Mouse (Mus musculus): ENCODE measurements around the gene Auh.

GRCm38 (mm10) chr13:52924457-52924856 lies 5.0 kb downstream of the Auh start:
- no peak for TF ChIP-seq CTCF (IDR thresholded peaks at IDR 0.05; ENCODE audit: low read depth)
- no peak for TF ChIP-seq EP300 (IDR thresholded peaks at IDR 0.05; ENCODE audit: low read depth)

Measured in heart, postnatal 0 days (tissue).